In the genomic region with DNA sequence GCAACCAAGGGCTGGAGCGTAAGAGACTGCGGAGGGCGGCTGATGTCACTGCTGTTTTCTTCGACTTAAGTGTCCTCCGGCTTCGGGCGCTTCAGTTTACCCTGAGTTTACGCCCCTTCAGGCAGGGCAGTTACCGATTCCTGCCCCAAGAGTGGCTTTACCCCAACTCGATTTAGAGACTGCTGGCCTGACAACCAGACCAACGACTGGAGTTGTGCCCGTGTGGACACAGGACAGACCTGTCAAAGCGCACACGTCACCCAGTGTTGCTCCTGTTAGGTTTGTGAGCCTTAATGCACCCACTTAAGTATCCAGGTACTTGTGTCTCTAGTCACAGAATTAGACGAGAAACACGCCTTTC, we compare ENCODE assay signal across 9 mouse cellular contexts. TPM values are rescaled to one million over a fixed set of nuclear protein-coding genes. Genes with fewer than 3 reads are reported as not detected.
DNase-seq lines count a peak whose midpoint lies in the region; ATAC-seq and TF ChIP-seq lines count a peak whose summit lies in the region.
"Had no signal": no experiment of that assay in that cellular context is flagged by ENCODE, and none has a peak within 500 bp of the region (broad histone marks: within the 10 kb centered on the region; RNA-seq: fewer than 3 reads in every experiment).

No protein-coding gene starts in this region.

- H3K9ac ChIP-seq in heart, embryonic 16.5 days (ENCODE audit: low read length) = peak overlapping the region; percentile 76
- peak overlapping the region; percentile 48 for H3K9ac ChIP-seq in hindbrain, embryonic 15.5 days
- peak overlapping the region; percentile 75 for H3K9ac ChIP-seq in midbrain, embryonic 13.5 days (replicated peaks)

- 17% methylated on average over 16 of the region's 16 CpGs for WGBS in heart, embryonic 16.5 days
- WGBS in bone marrow, adult 2 months = 14% methylated on average over 16 of the region's 16 CpGs
- WGBS in hindbrain, embryonic 15.5 days = 15% methylated on average over 16 of the region's 16 CpGs
- WGBS in midbrain, embryonic 13.5 days = 17% methylated on average over 16 of the region's 16 CpGs

- peak overlapping the region; percentile 67 for H3K27ac ChIP-seq in heart, embryonic 16.5 days (ENCODE audit: low read length)
- H3K27ac ChIP-seq in bone marrow, adult 2 months (ENCODE audit: control insufficient read depth, insufficient read depth, low read depth, low read length, poor library complexity) = no peak overlapping the region
- peak overlapping the region; percentile 80 for H3K27ac ChIP-seq in hindbrain, embryonic 15.5 days (replicated peaks)
- peak overlapping the region; percentile 73 for H3K27ac ChIP-seq in midbrain, embryonic 13.5 days

- no peaks in the 10 kb centered on the region for H3K36me3 ChIP-seq in heart, embryonic 16.5 days (ENCODE audit: control insufficient read depth, insufficient read depth)
- H3K36me3 ChIP-seq in hindbrain, embryonic 15.5 days = no peaks in the 10 kb centered on the region
- H3K36me3 ChIP-seq in midbrain, embryonic 13.5 days = no peaks in the 10 kb centered on the region

- TF ChIP-seq CTCF in bone marrow, adult 2 months (IDR thresholded peaks at IDR 0.05; ENCODE audit: control insufficient read depth, insufficient read depth, low read length) = no peak

- intact Hi-C loops in heart, postnatal 10 days (cut with DNase I) = loop anchor here (5.0 kb wide), 1 partner anchor 72 kb away; no protein-coding TSS in a partner anchor

- no peak; the same call in 1 of the 2 replicates for ATAC-seq in heart, embryonic 16.5 days (replicated peaks; ENCODE audit: extremely low read depth, insufficient read depth, low FRiP score)
- no peak; the same call in 1 of the 2 replicates for ATAC-seq in hindbrain, embryonic 15.5 days (ENCODE audit: low FRiP score, low read depth)
- ATAC-seq in midbrain, embryonic 13.5 days = peak; percentile 91

- peak overlapping the region; percentile 82 for H3K4me3 ChIP-seq in heart, embryonic 16.5 days (ENCODE audit: low read length)
- H3K4me3 ChIP-seq in bone marrow, adult 2 months (replicated peaks; ENCODE audit: control insufficient read depth, low read depth, low read length) = peak overlapping the region; percentile 83
- H3K4me3 ChIP-seq in hindbrain, embryonic 15.5 days = peak overlapping the region; percentile 66
- H3K4me3 ChIP-seq in midbrain, embryonic 13.5 days (replicated peaks) = peak overlapping the region; percentile 65

- H3K9me3 ChIP-seq in heart, embryonic 16.5 days (replicated peaks; ENCODE audit: control insufficient read depth, low read length) = no peaks in the 10 kb centered on the region
- no peaks in the 10 kb centered on the region for H3K9me3 ChIP-seq in hindbrain, embryonic 15.5 days
- H3K9me3 ChIP-seq in midbrain, embryonic 13.5 days = 0 out of 2 replicates have a peak, but pooled peaks cover 4% of the 10 kb centered on the region

- no peak for DNase-seq in heart, postnatal 10 days
- DNase-seq in cerebellum, postnatal 25 days = no peak
- no peak for DNase-seq in urinary bladder, adult 2 months (ENCODE audit: low spot score)
- DNase-seq in frontal cortex, postnatal 25 days (ENCODE audit: low spot score in 2 of 2) = no peak

- no peaks in the 10 kb centered on the region for H3K27me3 ChIP-seq in heart, embryonic 16.5 days (ENCODE audit: control insufficient read depth, insufficient read depth, low read length)
- H3K27me3 ChIP-seq in hindbrain, embryonic 15.5 days = no peaks in the 10 kb centered on the region
- no peaks in the 10 kb centered on the region for H3K27me3 ChIP-seq in midbrain, embryonic 13.5 days

- TF ChIP-seq POLR2A in bone marrow, adult 2 months (IDR thresholded peaks at IDR 0.05; ENCODE audit: borderline replicate concordance, control insufficient read depth, low read depth, low read length) = no peak

- peak overlapping the region; percentile 88 for H3K4me2 ChIP-seq in heart, embryonic 16.5 days (ENCODE audit: low read depth, low read length)
- H3K4me2 ChIP-seq in hindbrain, embryonic 15.5 days = peak overlapping the region; percentile 68
- peak overlapping the region; percentile 67 for H3K4me2 ChIP-seq in midbrain, embryonic 13.5 days (replicated peaks)

- peaks cover 7% of the 10 kb centered on the region for H3K4me1 ChIP-seq in heart, embryonic 16.5 days (ENCODE audit: control insufficient read depth, insufficient read depth, low read length)
- H3K4me1 ChIP-seq in bone marrow, adult 2 months (ENCODE audit: control insufficient read depth, insufficient read depth, low read length) = no peaks in the 10 kb centered on the region; the same call in 1 of the 2 replicates
- peaks cover 20% of the 10 kb centered on the region for H3K4me1 ChIP-seq in hindbrain, embryonic 15.5 days (replicated peaks)
- H3K4me1 ChIP-seq in midbrain, embryonic 13.5 days (replicated peaks) = peaks cover 15% of the 10 kb centered on the region

RNA-seq across cellular contexts. Expression of a gene that starts 0.3 kb away (rescaled TPM):
- 29.1 and 31.0 TPM in 2 replicates for polyA plus RNA-seq in heart, embryonic 16.5 days (2015; fragmentation: Nextera tagmentation; extraction: Ambion mirVana)
- total RNA-seq in heart, postnatal 10 days (2021) = 10 to 100 TPM; 13.2 to 15.2 TPM
- polyA plus RNA-seq in bone marrow, adult 2 months (2011; ENCODE audit: insufficient read depth, insufficient read length, low replicate concordance, missing spikeins) = 4.6 and 16.3 TPM in 2 replicates
- 33.9 and 38.0 TPM in 2 replicates for polyA plus RNA-seq in hindbrain, embryonic 15.5 days (2015; fragmentation: Nextera tagmentation; extraction: Ambion mirVana)
- polyA plus RNA-seq in midbrain, embryonic 13.5 days (2015; fragmentation: Nextera tagmentation; extraction: Ambion mirVana) = 41.5 and 45.4 TPM in 2 replicates
- polyA plus RNA-seq in urinary bladder, adult 2 months (2012; rRNA removed) = 22.6 and 26.5 TPM in 2 replicates

RNA-seq across cellular contexts. Expression of a gene that starts 49.4 kb away (rescaled TPM):
- polyA plus RNA-seq in heart, embryonic 16.5 days (2015; fragmentation: Nextera tagmentation; extraction: Ambion mirVana) = not detected in 2 replicates
- total RNA-seq in heart, postnatal 10 days (2021) = under 1 TPM in 1 of 2 experiments, not detected in 1; 0.10 TPM
- 0.56 TPM in 1 of 2 replicates, not detected in the other for polyA plus RNA-seq in bone marrow, adult 2 months (2011; ENCODE audit: insufficient read depth, insufficient read length, low replicate concordance, missing spikeins)
- 0.18 TPM in 1 of 2 replicates, not detected in the other for polyA plus RNA-seq in hindbrain, embryonic 15.5 days (2015; fragmentation: Nextera tagmentation; extraction: Ambion mirVana)
- polyA plus RNA-seq in midbrain, embryonic 13.5 days (2015; fragmentation: Nextera tagmentation; extraction: Ambion mirVana) = 0.13 TPM in 1 of 2 replicates, not detected in the other
- not detected in 2 replicates for polyA plus RNA-seq in urinary bladder, adult 2 months (2012; rRNA removed)
- total RNA-seq: layer of hippocampus, postnatal 36 days had no signal
